In genomic region chr2:159054451-159054850, GRCm38 (mm10) we compare ENCODE assay signal across 15 mouse cellular contexts.
DNase-seq lines count a peak whose midpoint lies in the region; ATAC-seq and TF ChIP-seq lines count a peak whose summit lies in the region.
"Had no signal": no experiment of that assay in that cellular context is flagged by ENCODE, and none has a peak within 500 bp of the region (broad histone marks: within the 10 kb centered on the region; RNA-seq: fewer than 3 reads in every experiment).

No protein-coding gene starts in this region.

- TF ChIP-seq CTCF in heart, adult 2 months (IDR thresholded peaks at IDR 0.05), result no peak
- TF ChIP-seq CTCF in spleen, adult 2 months (IDR thresholded peaks at IDR 0.05; ENCODE audit: extremely low read depth, insufficient read depth, insufficient read length, insufficient replicate concordance), result no peak

- 69% methylated on average over 3 of the region's 3 CpGs for WGBS in heart, adult 2 months
- WGBS in heart, embryonic 11.5 days (ENCODE audit: insufficient replicate concordance), result 82% methylated on average over 3 of the region's 3 CpGs
- 80% methylated on average over 3 of the region's 3 CpGs for WGBS in spleen, adult 2 months

- peak; percentile 33 to 61 for DNase-seq in heart, adult 2 months
- no peak for DNase-seq in spleen, adult 2 months (ENCODE audit: low read depth in 1 of 2, low spot score in 2 of 2)
- DNase-seq in spleen, postnatal 4 days (ENCODE audit: low spot score in 2 of 2), result no peak
- peak; percentile 17 for DNase-seq in adrenal gland, postnatal 25 days
- DNase-seq in heart, postnatal 36 days, result peak; percentile 21 to 24
- DNase-seq in spleen, postnatal 10 days (ENCODE audit: low spot score in 2 of 2), result no peak

- H3K36me3 ChIP-seq in heart, adult 2 months (ENCODE audit: control insufficient read depth, insufficient read depth, low read length), result no peaks in the 10 kb centered on the region
- H3K36me3 ChIP-seq in heart, embryonic 11.5 days (ENCODE audit: control insufficient read depth, insufficient read depth, low read length), result no peaks in the 10 kb centered on the region
- no peaks in the 10 kb centered on the region for H3K36me3 ChIP-seq in spleen, adult 2 months (ENCODE audit: control insufficient read depth, insufficient read depth, low read length)
- H3K36me3 ChIP-seq: forebrain, embryonic 10.5 days; kidney, embryonic 15.5 days; limb, embryonic 12.5 days; liver, embryonic 12.5 days; neural tube, embryonic 12.5 days had no signal

- peak overlapping the region; percentile 51; the same call in 1 of the 2 replicates for H3K27ac ChIP-seq in heart, adult 2 months
- H3K27ac ChIP-seq in heart, embryonic 11.5 days (ENCODE audit: low read depth, low read length), result no peak overlapping the region
- peak overlapping the region; percentile 18; the same call in 1 of the 2 replicates for H3K27ac ChIP-seq in spleen, adult 2 months (ENCODE audit: insufficient read depth, low read length)
- H3K27ac ChIP-seq: forebrain, embryonic 10.5 days; hindbrain, embryonic 14.5 days; kidney, embryonic 15.5 days; limb, embryonic 12.5 days; liver, embryonic 12.5 days; neural tube, embryonic 12.5 days; stomach, postnatal 0 days had no signal

- no peaks in the 10 kb centered on the region for H3K9me3 ChIP-seq in heart, embryonic 11.5 days (replicated peaks; ENCODE audit: control insufficient read depth, low read length)
- H3K9me3 ChIP-seq: forebrain, embryonic 10.5 days; kidney, embryonic 15.5 days; limb, embryonic 12.5 days; liver, embryonic 12.5 days; neural tube, embryonic 12.5 days had no signal

- H3K4me1 ChIP-seq in heart, adult 2 months (ENCODE audit: control insufficient read depth, insufficient read depth, low read length), result peaks cover 3% of the 10 kb centered on the region
- 0 out of 2 replicates have a peak, but pooled peaks cover 2% of the 10 kb centered on the region for H3K4me1 ChIP-seq in heart, embryonic 11.5 days (ENCODE audit: control insufficient read depth, insufficient read depth, low read length)
- no peaks in the 10 kb centered on the region for H3K4me1 ChIP-seq in spleen, adult 2 months (ENCODE audit: control insufficient read depth, insufficient read depth, insufficient read length)
- H3K4me1 ChIP-seq: forebrain, embryonic 10.5 days; limb, embryonic 12.5 days; liver, embryonic 12.5 days; neural tube, embryonic 12.5 days had no signal

- H3K4me3 ChIP-seq in heart, adult 2 months, result no peak overlapping the region
- no peak overlapping the region for H3K4me3 ChIP-seq in heart, embryonic 11.5 days (ENCODE audit: low read depth, low read length)
- H3K4me3 ChIP-seq in spleen, adult 2 months (ENCODE audit: extremely low read depth, insufficient read depth, insufficient read length), result no peak overlapping the region
- H3K4me3 ChIP-seq: forebrain, embryonic 10.5 days; kidney, embryonic 15.5 days; limb, embryonic 12.5 days; liver, embryonic 12.5 days; neural tube, embryonic 12.5 days had no signal

- no peak overlapping the region for H3K4me2 ChIP-seq in heart, embryonic 11.5 days
- H3K4me2 ChIP-seq: hindbrain, embryonic 14.5 days; kidney, embryonic 15.5 days; limb, embryonic 12.5 days; liver, embryonic 12.5 days; neural tube, embryonic 12.5 days had no signal

- intact Hi-C loops in heart, adult 2 months (cut with DNase I), result loop anchor here (2.0 to 5.0 kb wide), 3 partner anchors 110 to 1538 kb away; partner anchors contain the start of gene Mafb
- intact Hi-C loops in heart, postnatal 36 days (cut with DNase I), result loop anchor here (2.0 to 5.0 kb wide), 5 partner anchors 113 to 1538 kb away; partner anchors contain the start of gene Mafb

- H3K27me3 ChIP-seq in heart, adult 2 months (ENCODE audit: control insufficient read depth, insufficient read depth, low read length), result no peaks in the 10 kb centered on the region
- H3K27me3 ChIP-seq in heart, embryonic 11.5 days (ENCODE audit: control insufficient read depth, insufficient read depth, low read length), result no peaks in the 10 kb centered on the region
- H3K27me3 ChIP-seq in spleen, adult 2 months (ENCODE audit: control insufficient read depth, insufficient read depth, low read length), result no peaks in the 10 kb centered on the region
- H3K27me3 ChIP-seq: kidney, embryonic 15.5 days; liver, embryonic 12.5 days had no signal

- no peak for ATAC-seq in heart, embryonic 11.5 days (replicated peaks; ENCODE audit: insufficient number of reproducible peaks, low FRiP score, low TSS enrichment)

- TF ChIP-seq POLR2A in heart, adult 2 months (IDR thresholded peaks at IDR 0.05; ENCODE audit: insufficient read depth, low read depth, low read length), result no peak
- TF ChIP-seq POLR2A in spleen, adult 2 months (IDR thresholded peaks at IDR 0.05; ENCODE audit: low read depth, low read length), result no peak

- no peak overlapping the region for H3K9ac ChIP-seq in heart, adult 2 months (ENCODE audit: low read depth, low read length)
- H3K9ac ChIP-seq in heart, embryonic 11.5 days (ENCODE audit: low read depth, low read length), result no peak overlapping the region
- H3K9ac ChIP-seq: forebrain, postnatal 0 days; hindbrain, embryonic 14.5 days; kidney, embryonic 15.5 days; limb, embryonic 12.5 days; liver, embryonic 12.5 days; neural tube, embryonic 12.5 days had no signal

- no peak for TF ChIP-seq EP300 in heart, adult 2 months (IDR thresholded peaks at IDR 0.05; ENCODE audit: insufficient read depth, low read depth, low read length)

- H3K79me2 ChIP-seq in heart, adult 2 months (replicated peaks; ENCODE audit: control insufficient read depth, insufficient read depth, low read length), result no peaks in the 10 kb centered on the region

Comparison
In these comparisons a context has a peak if more than half of its experiments do, and no peak if none do; other contexts are left out.
1. DNase-seq: peak in heart, adult 2 months (2 of 2), adrenal gland, postnatal 25 days (single experiment) and heart, postnatal 36 days (2 of 2); none in spleen, adult 2 months (0 of 2), spleen, postnatal 4 days (0 of 2) and spleen, postnatal 10 days (0 of 2).